Mouse (Mus musculus) brain, embryonic 14.5 days (tissue): ENCODE results near the gene Muc1.

ENCODE experiments used
- CTCF ChIP-seq: fragments of 200-500 bp; IDR thresholded peaks from 2 replicates; pipeline ENCODE4 v1.5.1; 2012; ENCODE audit warnings: inconsistent platforms, mild to moderate bottlenecking, moderate library complexity, borderline replicate concordance; ENCODE audit not compliant: insufficient read depth, insufficient read length; ENCODE audit errors: extremely low read depth
- POLR2A ChIP-seq: fragments of 200-500 bp; IDR thresholded peaks from 2 replicates; pipeline ENCODE4 v1.6.1; 2012; ENCODE audit warnings: mild to moderate bottlenecking, inconsistent platforms, borderline replicate concordance; ENCODE audit not compliant: poor library complexity, insufficient read depth, insufficient read length, severe bottlenecking; ENCODE audit errors: extremely low read depth

DNA sequence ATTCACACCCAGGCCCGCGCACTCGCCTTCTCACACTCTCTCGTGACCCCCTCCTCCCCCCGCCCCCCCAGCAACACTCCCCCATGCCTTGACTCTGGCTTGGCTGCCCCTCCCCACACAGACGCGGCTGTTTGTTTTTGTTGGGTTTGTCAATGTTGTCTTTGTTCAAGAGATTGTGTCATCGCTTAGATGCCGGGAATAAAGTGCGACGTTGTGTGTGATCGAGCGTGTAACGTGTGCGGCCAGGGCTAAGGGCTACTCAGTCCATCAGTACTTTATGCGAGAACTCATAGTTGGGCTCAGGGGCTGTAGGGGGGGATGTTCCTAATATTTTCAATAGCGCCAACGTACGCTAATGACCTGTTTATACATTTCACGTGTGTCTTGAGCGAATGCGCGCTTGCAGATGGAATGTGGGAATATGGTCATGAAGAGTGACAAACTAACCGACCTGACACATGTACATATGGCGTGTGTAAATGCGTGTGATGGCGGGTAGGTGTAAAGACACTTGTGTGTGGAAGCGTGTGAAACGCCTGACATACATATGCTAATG, 51.3 kb downstream of the Muc1 start:
- TF ChIP-seq POLR2A (no peak), CTCF (no peak)
